Mouse (Mus musculus): Measurements from ENCODE around the gene Bcat2.

GRCm38 (mm10) chr7:45539095-45539494 lies 30.9 kb upstream of the Bcat2 start:
- TF ChIP-seq POLR2A (IDR thresholded peaks at IDR 0.05; ENCODE audit: insufficient read length, low read depth) (no peak), USF1 (IDR thresholded peaks at IDR 0.05; ENCODE audit: low read depth) (no peak), MYOG (IDR thresholded peaks at IDR 0.05; ENCODE audit: control insufficient read depth in 1 of 3, insufficient read depth in 1 of 3, insufficient read length in 2 of 3, low read depth in 2 of 3) (no peak), POLR2AphosphoS2 (IDR thresholded peaks at IDR 0.05; ENCODE audit: insufficient read length, low read depth) (no peak), MYOD1 (IDR thresholded peaks at IDR 0.05; ENCODE audit: control insufficient read depth in 1 of 3, insufficient read length in 2 of 3, low read depth in 2 of 3) (no peak), MAX (IDR thresholded peaks at IDR 0.05; ENCODE audit: low read depth) (no peak), TCF12 (IDR thresholded peaks at IDR 0.05; ENCODE audit: insufficient read depth, poor library complexity, severe bottlenecking) (no peak), TCF3 (IDR thresholded peaks at IDR 0.05; ENCODE audit: insufficient read length, low read depth) (no peak), E2F4 (IDR thresholded peaks at IDR 0.05; ENCODE audit: insufficient read depth) (no peak), CEBPB (IDR thresholded peaks at IDR 0.05; ENCODE audit: insufficient read depth, poor library complexity, severe bottlenecking) (no peak), SRF (IDR thresholded peaks at IDR 0.05; ENCODE audit: control insufficient read depth, insufficient read length, low read depth) (no peak)

Data from myocyte (in vitro differentiated cells).